Mouse (Mus musculus): ENCODE results near the gene Hnf4a.

GRCm38 (mm10) chr2:163587506-163587905, 80.9 kb downstream of the Hnf4a start:
- no peak for TF ChIP-seq POLR2A (IDR thresholded peaks at IDR 0.05; ENCODE audit: insufficient read depth, low read length)
- TF ChIP-seq CTCF (IDR thresholded peaks at IDR 0.05; ENCODE audit: low read depth, low read length) = no peak

Measured in ES-Bruce4 (cell line).